Mouse (Mus musculus) neural tube, embryonic 14.5 days (tissue): ENCODE results near the gene Tnfaip2. TPM values are rescaled to one million over a fixed set of nuclear protein-coding genes. Genes with fewer than 3 reads are reported as not detected.

Experiments used
- ATAC-seq: fragments of 200-750 bp; cut with Nextera tagmentation; 2 replicates; pipeline ENCODE4 v1.8.0; 2017; ENCODE audit warnings: low read depth, mild to moderate bottlenecking, moderate TSS enrichment, moderate library complexity
- H3K27ac ChIP-seq: fragments of 300-500 bp; sonication (generic); 2 replicates; pipeline ENCODE4 v1.5.1; 2014; ENCODE audit warnings: low read depth, mild to moderate bottlenecking, control low read depth, low read length, moderate library complexity, mixed read lengths
- H3K27me3 ChIP-seq: fragments of 300-500 bp; sonication (generic); 2 replicates; pipeline ENCODE4 v1.6.1; 2014; ENCODE audit warnings: low read length; ENCODE audit not compliant: control insufficient read depth, insufficient read depth
- H3K36me3 ChIP-seq: fragments of 300-500 bp; sonication (generic); 2 replicates; pipeline ENCODE4 v1.6.1; 2014; ENCODE audit warnings: low read length, mixed read lengths; ENCODE audit not compliant: control insufficient read depth, insufficient read depth
- H3K4me1 ChIP-seq: fragments of 300-500 bp; sonication (generic); 2 replicates; pipeline ENCODE4 v1.6.1; 2014; ENCODE audit warnings: low read length; ENCODE audit not compliant: control insufficient read depth, insufficient read depth
- H3K4me2 ChIP-seq: fragments of 300-500 bp; sonication (generic); 2 replicates; pipeline ENCODE4 v1.6.1; 2014; ENCODE audit warnings: mild to moderate bottlenecking, low read depth, low read length, control low read depth
- H3K4me3 ChIP-seq: fragments of 300-500 bp; sonication (generic); 2 replicates; pipeline ENCODE4 v1.5.1; 2014; ENCODE audit warnings: low read depth, low read length, control low read depth, mixed read lengths
- H3K9ac ChIP-seq: fragments of 300-500 bp; sonication (generic); replicated peaks from 2 replicates; pipeline ENCODE4 v1.6.1; 2014; ENCODE audit warnings: low read depth, mild to moderate bottlenecking, control low read depth, low read length, mixed read lengths
- H3K9me3 ChIP-seq: fragments of 300-500 bp; sonication (generic); 2 replicates; pipeline ENCODE4 v1.6.1; 2016; ENCODE audit warnings: low read length; ENCODE audit not compliant: control insufficient read depth
- WGBS: fragments of 180-500 bp; shearing (Covaris S2); extraction: QIAGEN DNeasy Blood & Tissue Kit; methylation state at CpG from one replicate; pipeline ENCODE4 v1.1.7; 2014; 5-methylcytosine and 5-hydroxymethylcytosine counted together
- polyA plus RNA-seq: library from polyadenylated mRNA; unstranded; fragments of >200 nt; fragmentation: Nextera tagmentation; extraction: Ambion mirVana; gene quantifications from 2 replicates; pipeline ENCODE4 v1.2.1, GENCODE M21; 2014

The Tnfaip2 gene
- polyA plus RNA-seq, 1 experiment from 2014 or later: not detected

DNA sequence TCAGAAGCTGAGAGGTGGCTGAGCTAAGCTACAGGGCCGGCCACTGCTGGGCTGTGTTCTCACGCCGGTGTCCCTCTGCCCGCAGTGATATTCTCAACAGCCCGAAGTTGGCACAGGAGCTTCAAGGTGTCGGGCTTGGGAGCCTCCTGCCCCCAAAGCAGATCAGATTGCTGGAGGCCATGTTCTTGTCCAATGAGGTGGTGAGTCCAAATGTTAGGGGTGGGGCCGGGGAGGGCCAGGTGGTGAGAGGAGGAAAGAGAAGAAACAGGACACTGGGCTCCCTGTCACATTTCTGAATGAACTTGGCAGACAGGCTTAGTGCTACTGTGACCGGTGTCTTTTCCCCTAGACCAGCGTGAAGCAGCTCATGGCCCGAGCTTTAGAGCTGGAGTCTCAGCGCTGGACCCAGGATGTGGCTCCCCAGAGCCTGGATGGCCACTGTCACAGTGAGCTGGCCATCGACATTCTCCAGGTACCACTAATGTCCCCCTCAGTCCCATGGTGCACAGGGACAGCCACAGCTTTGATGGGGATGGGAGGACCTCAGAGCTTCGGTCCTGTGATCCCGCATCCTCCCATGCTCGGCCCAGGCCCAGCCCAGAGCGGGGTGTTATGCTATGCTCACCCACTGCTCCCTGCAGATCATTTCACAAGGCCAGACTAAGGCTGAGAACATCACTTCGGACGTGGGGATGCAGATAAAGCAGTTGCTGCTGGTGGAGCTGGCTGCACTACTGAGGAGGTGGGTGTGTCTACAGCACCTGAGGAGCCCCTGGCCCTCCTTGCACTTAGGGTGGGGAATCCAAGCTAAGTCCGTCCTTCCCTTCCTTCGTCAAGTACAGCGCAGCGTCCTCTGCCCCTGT is 5.9 kb downstream of the Tnfaip2 start:
- 14% methylated on average over 22 of the region's 22 CpGs for WGBS
- Histone ChIP-seq H3K36me3 (no peaks in the 10 kb centered on the region), H3K4me2 (no peak overlapping the region)

DNA sequence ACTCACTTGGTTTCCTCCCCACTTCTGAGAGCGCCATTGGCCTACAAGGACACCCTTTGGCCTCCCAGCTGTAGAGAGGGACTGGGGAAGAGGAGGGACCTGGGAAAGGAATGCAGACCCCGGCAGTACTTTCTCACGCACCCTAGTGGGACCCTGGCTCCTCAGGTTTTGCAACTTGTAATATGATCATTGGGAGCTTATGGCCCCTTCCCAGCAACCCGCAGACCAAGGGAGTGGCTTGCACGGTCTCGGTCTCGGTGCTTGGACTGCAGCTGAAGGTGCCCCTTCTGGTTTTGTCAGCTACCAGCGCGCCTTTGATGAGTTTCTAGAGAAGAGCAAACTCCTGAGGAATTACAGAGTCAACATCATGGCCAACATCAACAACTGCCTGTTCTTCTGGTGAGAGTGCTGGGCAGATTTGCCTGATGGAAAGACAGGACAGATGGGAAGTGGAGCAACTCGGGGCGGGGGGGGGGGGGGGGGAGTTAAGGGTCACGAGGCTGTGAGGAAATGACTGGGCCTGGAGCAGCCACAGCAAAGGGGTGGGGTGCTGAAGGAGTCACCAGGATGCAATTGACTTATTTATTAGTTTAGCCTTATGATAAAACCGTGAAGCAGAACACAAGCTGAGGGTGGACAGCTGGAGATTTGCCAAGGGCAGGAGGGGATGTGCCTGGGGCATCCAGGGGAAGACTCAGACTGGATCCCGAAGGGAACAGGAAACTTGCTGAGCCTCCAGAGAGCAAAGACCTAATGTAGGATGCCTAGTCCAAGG is 6.8 kb downstream of the Tnfaip2 start:
- Histone ChIP-seq H3K27me3 (peaks cover 39% of the 10 kb centered on the region), H3K27ac (no peak overlapping the region), H3K9me3 (no peaks in the 10 kb centered on the region), H3K4me1 (peaks cover 6% of the 10 kb centered on the region), H3K4me3 (no peak overlapping the region), H3K4me2 (no peak overlapping the region), H3K9ac (no peak overlapping the region), H3K36me3 (no peaks in the 10 kb centered on the region)
- ATAC-seq: no peak
- 16% methylated on average over 13 of the region's 14 CpGs for WGBS

More for the DNA sequence above, 5.9 kb downstream of the Tnfaip2 start:
- no peak for ATAC-seq
- no peak overlapping the region for H3K27ac ChIP-seq
- no peaks in the 10 kb centered on the region for H3K9me3 ChIP-seq
- peaks cover 6% of the 10 kb centered on the region for H3K4me1 ChIP-seq
- H3K9ac ChIP-seq: no peak overlapping the region
- no peak overlapping the region for H3K4me3 ChIP-seq
- peaks cover 49% of the 10 kb centered on the region for H3K27me3 ChIP-seq

- Histone ChIP-seq H3K9ac (no peak overlapping the region), H3K27ac (no peak overlapping the region), H3K27me3 (peaks cover 27% of the 10 kb centered on the region), H3K4me2 (no peak overlapping the region), H3K4me1 (peaks cover 6% of the 10 kb centered on the region), H3K4me3 (no peak overlapping the region), H3K9me3 (no peaks in the 10 kb centered on the region), H3K36me3 (no peaks in the 10 kb centered on the region)
- no peak for ATAC-seq
- 44% methylated on average over 6 of the region's 6 CpGs for WGBS
Measured at GRCm38 (mm10) chr12:111450359-111450758, 8.1 kb downstream of the Tnfaip2 start.

DNA sequence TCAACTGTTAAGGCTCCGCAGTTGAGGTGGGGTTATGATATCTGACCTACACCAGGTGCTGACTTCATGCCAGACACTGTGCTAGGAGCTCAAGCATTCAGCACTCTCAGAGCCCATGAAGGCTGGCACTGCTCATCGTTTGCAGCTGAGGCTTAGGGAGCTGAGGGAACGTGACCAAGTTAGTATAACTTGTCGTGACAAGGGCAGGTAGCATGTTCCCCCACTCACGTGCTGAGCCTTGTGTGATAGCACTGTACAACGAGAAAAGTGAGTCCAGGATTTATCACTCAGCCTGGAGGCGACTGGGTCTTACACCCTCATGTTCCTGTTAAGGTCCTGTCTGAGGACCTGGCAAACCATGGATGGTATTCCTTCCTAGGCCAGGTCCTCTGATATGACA is 9.3 kb downstream of the Tnfaip2 start:
- no peak for ATAC-seq
- Histone ChIP-seq H3K27me3 (peaks cover 15% of the 10 kb centered on the region), H3K4me2 (no peak overlapping the region), H3K27ac (no peak overlapping the region), H3K36me3 (no peaks in the 10 kb centered on the region), H3K4me1 (no peaks in the 10 kb centered on the region), H3K9ac (no peak overlapping the region), H3K4me3 (no peak overlapping the region), H3K9me3 (no peaks in the 10 kb centered on the region)
- 85% methylated on average over 7 of the region's 7 CpGs for WGBS

GRCm38 (mm10) chr12:111454021-111454420 is 11.8 kb downstream of the Tnfaip2 start:
- WGBS: 37% methylated on average over 4 of the region's 4 CpGs
- ATAC-seq: no peak
- H3K27me3 ChIP-seq: no peaks in the 10 kb centered on the region; the same call in none of the 2 replicates

DNA sequence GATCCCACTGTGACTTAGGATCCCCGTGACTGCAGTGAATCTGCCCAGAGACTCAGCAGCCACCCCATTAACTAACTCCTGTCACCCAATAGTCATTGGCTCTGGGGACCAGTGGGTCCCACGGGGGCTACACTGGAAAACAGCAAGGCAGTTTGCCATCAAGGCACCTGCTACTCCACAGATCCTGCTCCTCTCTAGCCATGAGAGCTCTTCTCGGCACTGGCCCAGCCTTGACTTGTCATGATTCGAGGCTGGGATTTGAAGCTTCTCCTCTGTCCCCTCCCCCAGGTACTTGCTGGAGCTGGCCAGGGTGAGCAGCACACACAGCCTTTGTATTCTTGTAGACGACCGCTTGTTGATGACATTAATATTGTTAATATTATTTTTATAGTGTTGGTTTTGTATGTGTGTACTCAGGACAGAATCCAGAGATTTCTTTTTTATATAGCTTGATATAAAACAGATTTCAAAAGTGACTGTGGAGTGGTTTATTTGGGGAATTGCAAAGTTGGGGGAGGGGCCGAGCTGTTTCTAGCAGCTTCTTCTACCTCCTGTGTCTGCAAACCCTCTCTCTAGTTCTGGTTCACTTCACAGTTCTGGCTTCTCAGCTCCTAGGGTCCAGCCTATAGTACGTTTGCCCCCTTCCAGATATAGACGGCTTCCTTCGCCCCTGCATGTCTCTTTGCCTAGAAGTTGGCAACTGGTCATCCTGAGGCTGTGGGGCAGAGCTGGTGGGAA is 12.4 kb downstream of the Tnfaip2 start:
- no peaks in the 10 kb centered on the region for H3K9me3 ChIP-seq
- H3K36me3 ChIP-seq: no peaks in the 10 kb centered on the region
- no peak for ATAC-seq
- WGBS: 60% methylated on average over 10 of the region's 10 CpGs
- no peak overlapping the region for H3K27ac ChIP-seq
- no peak overlapping the region for H3K4me3 ChIP-seq
- peaks cover 1% of the 10 kb centered on the region for H3K27me3 ChIP-seq
- H3K4me1 ChIP-seq: no peaks in the 10 kb centered on the region
- no peak overlapping the region for H3K9ac ChIP-seq
- no peak overlapping the region for H3K4me2 ChIP-seq

More at GRCm38 (mm10) chr12:111454021-111454420, 11.8 kb downstream of the Tnfaip2 start:
- no peak overlapping the region for H3K4me2 ChIP-seq
- H3K4me3 ChIP-seq: no peak overlapping the region
- H3K9ac ChIP-seq: no peak overlapping the region
- H3K36me3 ChIP-seq: no peaks in the 10 kb centered on the region
- no peaks in the 10 kb centered on the region for H3K9me3 ChIP-seq
- H3K27ac ChIP-seq: no peak overlapping the region
- H3K4me1 ChIP-seq: no peaks in the 10 kb centered on the region

DNA sequence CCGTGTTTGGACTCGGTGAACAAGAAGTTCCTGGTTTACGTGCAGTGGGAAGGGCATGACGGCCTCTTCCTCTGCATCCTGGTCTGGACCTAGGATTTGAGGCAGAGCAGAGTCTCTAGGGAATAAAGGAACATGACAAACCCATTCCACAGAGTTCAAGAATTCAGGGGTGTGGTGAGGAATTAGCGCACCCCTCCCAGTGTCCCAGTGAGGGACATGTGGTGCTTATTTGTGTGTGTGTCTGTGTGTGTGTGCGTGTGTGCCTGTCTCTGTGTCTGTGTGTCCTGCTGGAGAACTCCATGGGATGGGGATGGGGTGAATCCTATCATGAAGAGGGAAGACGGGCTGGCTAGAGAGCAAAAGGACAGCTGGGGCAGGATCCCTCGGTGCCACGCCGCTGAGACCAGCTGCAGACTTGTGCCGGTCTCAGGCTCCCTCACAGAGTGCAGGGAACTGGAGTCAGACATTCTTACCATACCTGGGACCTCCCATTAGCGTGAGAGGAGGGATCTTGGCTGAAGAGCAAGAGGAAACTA is 13.1 kb downstream of the Tnfaip2 start:
- Histone ChIP-seq H3K9ac (no peak overlapping the region), H3K27ac (no peak overlapping the region), H3K9me3 (no peaks in the 10 kb centered on the region), H3K4me2 (no peak overlapping the region), H3K27me3 (peaks cover 3% of the 10 kb centered on the region), H3K36me3 (no peaks in the 10 kb centered on the region), H3K4me3 (no peak overlapping the region), H3K4me1 (no peaks in the 10 kb centered on the region)
- 79% methylated on average over 12 of the region's 12 CpGs for WGBS
- ATAC-seq: no peak

DNA sequence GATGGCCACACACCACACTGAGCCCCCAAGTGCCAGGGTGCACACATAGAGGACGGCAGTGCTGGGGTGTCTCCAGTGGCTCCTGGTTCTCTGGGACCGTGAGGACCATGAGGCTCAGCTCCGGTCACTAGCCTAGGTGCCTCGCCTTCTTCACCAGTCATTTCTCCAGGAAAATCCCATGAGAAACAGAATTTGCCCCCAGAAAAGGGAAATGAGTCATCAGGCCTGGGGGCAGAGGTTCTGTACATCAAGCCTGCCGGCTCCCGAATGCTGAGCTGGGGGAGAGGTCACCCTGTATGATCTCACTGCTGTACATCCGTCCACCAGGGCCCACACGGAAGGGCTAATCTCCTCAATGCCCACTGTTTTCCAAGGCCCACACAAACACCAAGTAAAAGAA is 13.6 kb downstream of the Tnfaip2 start:
- Histone ChIP-seq H3K9ac (no peak overlapping the region), H3K4me3 (no peak overlapping the region), H3K9me3 (no peaks in the 10 kb centered on the region), H3K4me1 (no peaks in the 10 kb centered on the region), H3K36me3 (no peaks in the 10 kb centered on the region), H3K27me3 (peaks cover 3% of the 10 kb centered on the region; the same call in 1 of the 2 replicates), H3K4me2 (no peak overlapping the region), H3K27ac (no peak overlapping the region)
- 67% methylated on average over 8 of the region's 8 CpGs for WGBS
- no peak for ATAC-seq
